Mouse (Mus musculus): ENCODE measurements around the gene Nkain4.
A peak's percentile ranks its signal among the peaks of the same experiment; 100 is the strongest.

Nkain4 gene

DNA sequence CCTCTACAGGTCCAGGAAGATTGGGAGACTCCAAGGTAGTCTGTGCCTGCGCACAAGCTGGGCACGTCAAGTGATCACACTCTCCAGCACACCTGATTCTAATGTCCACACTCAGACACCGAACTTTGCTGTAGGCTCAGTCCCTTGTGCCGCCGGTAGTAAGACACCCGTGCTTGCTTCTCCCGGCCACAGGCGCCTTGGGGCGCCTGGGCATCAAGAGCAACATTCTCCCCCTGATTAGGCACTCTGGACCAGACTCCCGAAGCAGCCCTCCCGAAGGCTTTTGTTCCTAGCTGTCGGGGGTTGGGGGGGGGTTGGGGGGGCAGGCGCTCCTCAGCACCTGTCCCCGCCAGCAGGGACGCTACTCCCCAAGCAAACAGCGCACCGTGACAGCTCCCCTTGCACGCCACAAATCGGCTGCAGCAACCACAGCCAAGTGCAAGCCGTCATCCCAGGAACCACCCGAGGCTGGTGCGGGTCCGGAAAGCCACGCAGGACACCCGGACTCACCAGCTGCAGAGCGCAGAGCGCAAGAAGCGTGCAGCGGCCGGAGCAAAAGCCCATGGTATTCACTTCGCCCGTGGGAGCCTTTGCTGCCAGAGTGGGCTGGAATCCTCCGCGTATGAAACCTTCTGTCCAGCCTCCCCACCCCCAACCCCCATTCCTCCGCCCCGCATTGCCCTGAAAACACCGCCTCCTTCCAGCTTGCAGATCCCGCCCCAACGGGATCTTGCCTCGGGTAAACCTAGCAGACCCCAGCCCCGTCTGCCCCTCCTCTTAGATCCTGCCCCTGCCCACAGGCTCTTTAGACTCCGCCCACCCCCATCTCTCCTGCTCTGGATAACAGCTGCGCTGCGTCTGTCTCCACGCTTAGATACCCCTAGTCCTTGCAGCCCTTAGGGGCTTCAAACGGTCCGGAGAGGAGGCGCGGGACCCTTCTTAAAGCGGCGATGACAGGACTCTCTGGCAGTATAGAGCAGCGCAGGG, at the start of gene Nkain4:
Gene Nkain4 (minus strand): TSS at position 639 of the 987 bp plus-strand sequence.
- no peak for DNase-seq (ENCODE audit: extremely low read depth, low read depth)

DNA sequence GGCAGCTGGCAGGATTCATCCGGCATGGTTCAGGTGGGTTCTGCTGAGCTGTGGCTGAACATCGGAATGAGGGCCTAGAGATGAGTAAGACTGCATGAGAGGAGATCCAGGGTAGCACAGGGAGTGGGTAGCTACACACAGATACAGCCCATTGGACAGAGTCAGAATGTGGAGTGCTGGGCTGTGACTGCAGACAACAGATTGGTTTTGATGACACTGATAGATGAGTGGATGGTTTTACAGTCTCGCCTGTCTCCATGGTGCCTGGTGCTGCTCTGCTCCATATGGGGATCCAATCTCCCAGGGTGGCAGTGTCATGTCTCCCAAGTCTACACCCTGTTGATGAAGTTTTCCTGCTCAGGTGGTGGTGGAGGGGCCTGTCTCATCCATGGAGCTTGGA, 42.4 kb upstream of the Nkain4 start:
- no peak for DNase-seq (ENCODE audit: extremely low read depth, low read depth)

DNA sequence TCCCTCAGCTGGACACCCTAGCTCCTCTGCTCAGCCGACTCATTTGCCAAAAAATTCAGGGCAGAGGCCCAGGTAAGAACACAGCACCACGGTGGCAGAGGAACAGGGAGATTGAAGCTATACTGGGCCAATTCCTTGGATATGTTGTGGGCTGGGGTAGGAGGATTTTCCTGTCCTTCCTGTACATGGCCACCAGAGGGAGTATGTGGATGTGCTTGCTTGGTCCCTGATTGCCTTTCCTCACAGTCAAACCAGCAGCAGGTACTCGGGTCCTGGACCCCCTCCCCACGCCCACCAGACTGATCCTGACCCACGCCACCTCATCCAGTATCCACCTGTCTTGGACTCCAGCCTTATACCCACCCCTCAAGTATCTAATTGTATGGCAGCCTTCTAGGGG, 41.9 kb upstream of the Nkain4 start:
- no peak for DNase-seq (ENCODE audit: extremely low read depth, low read depth)

DNA sequence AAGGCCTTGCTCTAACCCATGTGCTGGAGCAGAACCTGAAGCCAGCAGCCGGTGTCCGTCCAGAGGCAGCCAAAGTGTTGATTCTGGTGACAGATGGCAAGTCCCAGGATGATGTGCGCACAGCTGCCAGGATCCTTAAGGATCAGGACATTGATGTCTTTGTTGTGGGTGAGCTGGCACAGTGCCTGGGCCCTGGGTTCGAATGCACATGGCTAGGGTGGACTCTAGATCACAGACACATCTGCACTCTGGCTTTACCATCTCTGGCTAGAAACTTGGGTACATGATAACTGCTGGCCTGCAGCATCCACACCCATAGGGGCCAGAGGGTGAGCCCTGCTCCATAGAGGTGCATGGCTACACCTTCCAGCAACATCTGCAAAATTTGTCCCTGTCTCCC, 41.0 kb upstream of the Nkain4 start:
- no peak for DNase-seq (ENCODE audit: extremely low read depth, low read depth)

DNA sequence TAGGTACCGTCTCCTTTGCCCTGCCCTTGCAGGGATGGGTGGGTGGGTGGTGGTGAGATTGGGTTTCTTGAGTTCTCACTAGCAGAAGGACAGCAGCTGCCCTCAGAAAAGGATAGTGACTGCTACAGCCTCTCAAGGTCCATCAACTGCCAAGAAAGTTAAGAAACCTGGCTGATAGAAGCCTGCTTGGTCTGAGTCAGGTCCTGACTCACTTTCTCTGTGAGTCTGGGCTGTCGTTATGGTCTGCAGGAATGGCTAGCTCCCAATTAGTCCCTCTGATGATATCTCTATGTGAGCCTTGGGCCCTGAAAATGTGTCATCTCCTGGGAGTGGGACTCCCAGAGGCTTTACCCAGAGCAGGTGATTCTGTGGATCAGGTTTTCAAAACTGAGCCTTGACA, 39.9 kb upstream of the Nkain4 start:
- no peak for DNase-seq (ENCODE audit: extremely low read depth, low read depth)

DNA sequence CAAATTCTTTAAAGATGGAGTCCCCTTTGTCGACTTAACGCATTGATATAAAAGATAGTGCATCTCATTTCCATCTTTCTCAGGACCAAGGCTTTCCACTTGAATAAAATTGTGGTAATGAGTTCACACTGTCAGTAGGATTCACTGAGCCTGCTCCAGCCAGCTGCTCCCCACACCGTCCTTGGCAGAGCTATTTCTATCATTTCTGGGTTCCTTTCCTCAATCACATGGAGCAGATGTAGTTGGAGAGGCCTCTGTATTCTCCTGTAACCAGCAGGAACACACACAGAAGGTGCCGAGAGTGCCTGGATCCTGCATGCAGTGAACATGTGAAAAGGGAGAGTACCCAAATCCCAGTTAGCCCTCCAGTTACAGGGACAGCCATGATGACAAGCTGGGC, 35.8 kb upstream of the Nkain4 start:
- DNase-seq (ENCODE audit: extremely low read depth, low read depth), result no peak

DNA sequence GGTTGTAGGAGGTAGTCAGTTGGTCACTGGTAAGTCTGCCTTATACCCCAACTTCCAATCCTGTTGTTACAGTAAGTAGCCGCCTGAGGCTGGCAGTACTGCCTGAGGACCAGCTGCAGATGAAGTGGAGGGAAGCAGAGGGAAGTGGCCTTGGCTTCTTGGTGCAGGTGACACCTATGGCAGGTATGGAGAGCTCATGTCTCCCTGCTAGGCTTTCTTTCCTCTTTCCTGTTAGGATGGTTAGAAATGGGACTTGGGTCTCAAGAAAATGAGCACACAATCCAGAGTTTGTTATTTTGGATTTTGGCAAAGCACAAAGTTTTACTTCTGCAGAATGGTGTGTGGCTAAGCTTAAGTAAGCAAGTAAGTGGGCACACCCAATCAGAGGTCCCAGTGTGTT, 34.4 kb upstream of the Nkain4 start:
- no peak for DNase-seq (ENCODE audit: extremely low read depth, low read depth)

DNA sequence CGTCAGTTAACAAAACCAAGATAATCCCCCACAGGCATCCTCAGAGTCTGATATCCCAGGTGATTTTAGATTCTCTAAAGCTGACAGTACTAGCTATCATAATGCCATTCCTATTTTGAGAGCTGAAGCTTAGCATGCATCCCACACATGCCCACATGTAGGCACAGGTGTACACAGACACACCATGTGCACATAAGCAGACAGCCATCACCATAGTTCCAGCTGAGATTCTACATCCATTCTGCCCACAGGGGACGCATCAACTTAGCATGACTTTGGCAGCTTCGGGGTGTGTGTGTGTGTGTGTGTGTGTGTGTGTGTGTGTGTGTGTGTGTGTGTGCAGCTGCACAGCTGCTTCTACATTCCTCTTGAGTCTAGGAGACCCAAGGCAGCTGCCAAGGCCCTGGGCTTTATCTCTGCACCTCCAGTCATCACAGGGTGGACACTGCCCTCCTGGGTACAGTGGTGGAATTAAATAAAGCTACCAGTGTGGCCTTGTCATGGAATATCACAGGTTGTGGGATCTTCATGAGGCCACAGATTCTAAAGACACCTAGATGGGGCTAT, 33.9 kb upstream of the Nkain4 start:
- DNase-seq (ENCODE audit: extremely low read depth, low read depth), result no peak

DNA sequence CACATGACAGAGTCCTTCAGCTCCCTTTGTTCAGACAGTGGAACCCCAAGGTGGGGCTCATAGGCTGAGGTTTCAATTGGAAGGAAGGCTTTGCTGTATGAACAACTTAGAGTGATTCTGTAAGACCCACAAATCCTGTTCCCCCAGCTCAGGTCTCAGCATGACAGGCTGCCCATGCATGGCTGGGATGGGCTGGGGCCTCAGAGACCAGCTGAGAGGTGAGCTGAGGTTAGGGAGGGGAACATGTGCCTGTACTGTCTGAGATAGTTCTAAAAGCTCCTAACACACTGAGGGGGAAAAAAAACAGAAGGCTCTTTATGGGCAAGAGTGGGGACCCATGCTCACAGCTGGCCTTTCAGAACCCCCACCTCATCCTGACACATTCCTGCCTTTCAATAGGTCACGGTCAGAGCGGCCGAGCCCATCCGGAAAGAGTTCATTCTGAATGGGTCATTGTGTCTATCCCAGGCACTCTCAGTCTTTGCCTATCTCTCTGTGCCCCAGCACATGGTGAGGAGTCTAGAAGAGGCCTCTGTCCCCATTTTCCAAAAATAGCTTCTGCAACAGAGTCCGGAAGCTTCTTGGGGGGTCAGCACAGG, 33.0 kb upstream of the Nkain4 start:
- DNase-seq (ENCODE audit: extremely low read depth, low read depth), result no peak

DNA sequence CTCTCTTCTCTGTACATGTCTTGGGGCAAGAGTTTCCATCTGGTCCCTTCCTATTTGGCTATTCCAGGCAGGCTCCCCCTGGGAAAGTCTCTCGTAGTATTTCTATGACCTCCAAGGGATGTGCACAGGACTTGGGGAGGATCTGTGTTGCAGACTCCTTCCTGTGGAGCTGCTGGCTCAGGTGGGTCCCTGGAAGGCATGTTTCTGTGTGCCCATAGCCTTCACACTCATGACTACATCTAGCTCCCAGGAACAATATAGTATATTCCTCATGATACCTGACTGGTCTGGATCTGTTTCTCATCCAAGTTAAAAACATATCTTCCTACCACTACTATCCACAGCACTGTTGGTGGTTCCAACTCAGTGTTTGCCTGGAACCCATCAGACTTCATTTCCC, 32.5 kb upstream of the Nkain4 start:
- DNase-seq (ENCODE audit: extremely low read depth, low read depth), result no peak

DNA sequence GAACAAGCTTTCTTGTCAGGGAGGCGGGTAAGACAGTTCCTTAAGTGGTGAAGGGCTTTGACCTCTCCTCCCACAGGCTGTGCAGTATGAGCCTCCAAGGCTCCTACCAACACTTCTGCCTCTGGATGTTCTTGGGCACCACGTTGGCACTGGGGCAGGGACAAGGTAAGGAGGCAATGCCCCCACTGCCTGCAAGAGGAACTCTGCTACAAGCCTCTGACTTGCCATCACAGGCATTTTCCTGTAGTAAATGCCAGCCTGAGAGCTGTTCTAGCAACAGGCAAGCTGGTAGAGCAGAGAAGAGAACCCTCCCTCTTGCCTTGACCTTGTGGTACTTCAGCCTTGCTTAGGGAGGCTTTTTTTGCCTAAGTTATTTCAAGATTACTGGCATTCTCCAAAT, 31.9 kb upstream of the Nkain4 start, which contains the start of gene Col20a1:
Gene Col20a1 (plus strand): TSS at position 87 of the 400 bp plus-strand sequence.
- no peak for DNase-seq (ENCODE audit: extremely low read depth, low read depth)

DNA sequence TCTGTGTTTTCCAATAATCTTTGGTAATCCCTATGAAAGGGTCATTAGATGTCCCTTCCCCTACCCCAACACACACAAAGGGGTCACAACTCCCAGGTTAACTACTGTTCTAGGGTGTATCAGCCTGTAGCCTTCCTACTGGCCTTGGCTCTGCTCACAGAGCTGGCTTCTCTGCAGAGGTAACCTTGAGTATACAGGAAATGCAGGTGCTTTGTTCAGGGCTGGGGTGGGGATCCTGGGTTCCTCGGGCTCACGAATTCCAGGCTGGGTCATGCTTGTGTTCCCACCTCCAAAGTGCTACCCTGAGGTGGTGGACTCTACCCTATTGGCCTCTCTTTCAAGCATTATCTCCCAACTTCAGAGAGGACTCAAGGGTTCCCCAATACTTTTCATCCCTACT, 31.1 kb upstream of the Nkain4 start:
- DNase-seq (ENCODE audit: extremely low read depth, low read depth), result no peak

DNA sequence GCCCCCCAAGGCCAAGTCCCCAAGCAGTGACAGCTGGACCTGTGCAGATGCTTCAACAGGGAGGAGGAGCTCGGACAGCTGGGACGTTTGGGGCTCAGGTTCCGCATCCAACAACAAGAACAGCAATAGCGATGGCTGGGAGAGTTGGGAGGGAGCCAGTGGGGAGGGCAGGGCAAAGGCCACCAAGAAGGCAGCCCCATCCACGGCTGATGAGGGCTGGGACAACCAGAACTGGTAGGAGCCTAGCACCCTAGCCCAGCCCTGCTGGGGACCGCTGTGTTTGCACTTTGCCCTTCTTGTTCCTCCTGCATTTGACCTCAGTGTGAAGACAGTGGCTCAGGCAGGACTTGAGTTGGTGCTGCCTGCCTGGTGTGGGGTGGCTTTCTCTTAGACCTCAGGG, 26.6 kb upstream of the Nkain4 start:
- DNase-seq (ENCODE audit: extremely low read depth, low read depth), result no peak

DNA sequence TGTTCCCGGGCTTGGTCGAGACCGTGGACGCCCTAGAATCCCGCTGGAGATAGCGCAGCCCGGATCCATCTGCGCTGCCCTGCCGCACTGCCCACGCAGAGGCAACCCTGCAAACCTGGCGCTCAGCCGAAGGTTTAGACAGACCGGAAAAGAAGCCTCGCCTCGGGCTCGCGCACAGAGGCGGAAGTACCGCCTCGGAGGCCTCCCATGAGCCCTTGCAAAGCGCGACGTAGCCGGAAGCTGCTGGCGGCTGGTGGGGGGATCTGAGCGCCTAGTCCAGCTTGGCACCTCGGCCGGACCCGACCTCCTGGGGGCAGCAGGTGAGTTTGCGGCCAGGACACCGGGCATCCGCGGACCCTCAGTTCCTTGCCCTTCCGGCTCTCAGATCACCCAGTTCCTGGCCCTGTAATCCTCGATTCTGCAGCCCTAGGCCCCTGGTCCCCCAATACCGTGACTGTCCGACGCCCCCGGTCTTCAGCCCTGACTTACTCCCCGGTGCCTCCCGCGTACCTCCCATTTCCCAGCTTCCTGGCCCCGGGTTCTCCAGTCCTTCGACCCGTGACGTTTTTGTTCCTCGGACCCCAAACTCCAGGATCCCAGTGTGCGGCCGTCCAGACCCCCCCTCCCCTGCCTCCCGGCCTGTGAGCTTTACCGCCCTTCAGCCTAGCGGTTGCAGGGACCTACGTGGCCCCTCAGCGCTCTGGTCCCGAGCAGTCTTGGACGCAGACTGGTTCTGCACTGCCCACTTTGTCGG, 12.7 kb upstream of the Nkain4 start, which contains the start of gene Arfgap1:
Gene Arfgap1 (plus strand): TSS at position 216 of the 754 bp plus-strand sequence.
- peak; percentile 69 for DNase-seq (ENCODE audit: extremely low read depth, low read depth)

DNA sequence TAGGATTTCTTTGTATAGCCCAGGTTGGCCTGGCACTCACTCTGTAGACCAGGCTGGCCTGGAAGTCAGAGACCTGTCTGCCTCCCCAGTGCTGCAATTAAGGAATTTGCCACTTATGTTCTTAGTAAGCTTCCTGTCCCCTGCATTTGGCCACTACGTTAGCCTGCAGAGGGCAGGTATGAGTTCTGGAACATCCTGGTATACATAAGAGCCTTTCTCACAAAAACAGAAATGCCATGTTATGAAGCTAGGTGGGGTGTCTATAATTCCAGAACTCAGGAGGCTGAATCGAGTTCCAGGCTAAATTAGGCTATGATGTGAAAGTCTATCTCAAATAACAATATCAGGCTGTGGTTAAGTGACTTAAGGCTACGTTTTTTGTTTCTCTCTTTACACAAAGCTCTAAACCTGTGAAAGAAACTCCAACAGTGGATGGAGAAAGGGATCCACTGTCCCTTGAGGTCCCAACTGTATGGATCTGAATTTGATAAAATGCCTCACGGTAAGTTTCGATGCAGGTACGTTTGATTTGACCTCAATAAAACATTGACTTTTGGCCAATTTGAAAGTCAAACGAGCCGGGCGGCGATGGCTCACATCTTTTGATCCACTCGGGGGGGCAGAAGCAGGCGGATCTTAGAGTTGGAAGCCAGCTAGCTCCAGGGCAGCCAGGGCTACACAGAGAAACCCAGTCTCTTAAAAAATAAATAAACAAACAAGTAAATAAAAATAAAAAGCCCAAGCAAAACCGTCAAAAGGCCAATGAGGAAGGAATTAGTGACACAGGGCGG, 11.8 kb upstream of the Nkain4 start:
- DNase-seq (ENCODE audit: extremely low read depth, low read depth), result no peak

DNA sequence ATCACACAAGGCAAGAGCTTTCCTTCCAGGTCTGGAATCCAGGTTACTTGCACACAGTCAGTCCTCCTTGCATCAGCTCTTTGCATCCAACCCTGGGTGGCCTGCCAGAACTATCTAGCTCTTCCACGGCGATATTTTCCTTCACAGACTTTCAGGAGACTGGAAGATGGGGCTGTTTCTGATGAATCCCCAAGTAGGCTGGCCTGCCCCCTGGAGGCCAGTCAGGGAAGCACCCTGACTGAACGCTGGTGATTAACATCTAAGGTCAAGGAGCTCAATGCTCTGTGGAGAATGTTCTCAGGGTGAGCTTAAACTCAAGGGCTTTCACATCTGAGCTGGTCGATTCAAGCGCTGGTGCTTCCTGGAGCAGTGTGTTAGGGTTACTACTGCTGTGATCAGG, 9.5 kb upstream of the Nkain4 start:
- peak; percentile 41 for DNase-seq (ENCODE audit: extremely low read depth, low read depth)

DNA sequence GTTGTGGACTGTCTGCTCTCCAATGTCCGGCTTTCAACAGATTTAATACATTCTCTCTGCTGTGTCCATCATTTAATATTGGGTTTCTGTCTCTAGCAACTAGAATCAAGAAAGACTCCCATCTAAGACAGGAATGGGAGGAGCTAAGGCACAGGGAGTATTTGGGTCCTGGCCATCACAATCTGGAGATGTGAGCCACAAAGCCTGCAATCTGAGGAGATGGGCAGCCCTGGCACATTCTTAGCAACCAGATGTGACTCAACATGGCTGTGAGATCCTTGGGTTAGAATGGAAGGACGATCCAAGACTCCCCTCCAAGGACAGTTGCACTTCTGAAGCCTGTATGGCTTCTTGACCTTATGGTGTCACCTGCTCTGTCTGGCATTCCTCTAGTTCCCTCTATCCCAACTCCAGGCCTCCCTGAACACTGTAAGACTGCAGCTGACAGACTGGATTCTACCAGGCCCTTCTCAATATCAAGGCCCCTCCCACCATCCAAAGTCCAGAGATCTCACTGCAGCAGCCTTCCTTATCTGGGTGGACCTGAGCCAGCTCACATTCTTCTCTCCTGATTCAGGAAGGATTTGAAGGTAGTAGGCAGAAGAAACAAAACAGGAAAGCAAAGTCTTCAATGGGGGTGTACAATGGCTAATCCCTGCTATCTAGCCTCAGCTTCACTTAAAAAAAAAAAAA, 8.3 kb upstream of the Nkain4 start:
- DNase-seq (ENCODE audit: extremely low read depth, low read depth), result no peak

DNA sequence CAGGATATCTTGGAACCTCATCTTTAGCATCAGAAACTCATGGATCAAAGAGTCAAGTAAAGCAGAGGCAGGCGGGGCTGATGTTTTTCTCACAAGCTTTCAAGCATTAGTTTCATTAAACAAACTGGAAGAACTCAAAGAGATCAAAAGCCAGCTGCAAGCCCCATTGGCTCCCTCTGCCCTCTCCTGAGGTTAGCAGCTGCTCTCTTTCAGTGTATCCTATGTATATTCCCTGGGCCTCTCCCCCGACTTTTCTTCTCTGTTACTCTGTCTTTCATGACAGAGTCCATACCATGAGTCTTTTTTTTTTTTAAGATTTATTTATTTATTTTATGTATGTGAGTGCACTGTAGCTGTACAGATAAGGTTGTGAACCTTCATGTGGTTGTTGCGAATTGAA, 5.7 kb upstream of the Nkain4 start:
- DNase-seq (ENCODE audit: extremely low read depth, low read depth), result no peak

DNA sequence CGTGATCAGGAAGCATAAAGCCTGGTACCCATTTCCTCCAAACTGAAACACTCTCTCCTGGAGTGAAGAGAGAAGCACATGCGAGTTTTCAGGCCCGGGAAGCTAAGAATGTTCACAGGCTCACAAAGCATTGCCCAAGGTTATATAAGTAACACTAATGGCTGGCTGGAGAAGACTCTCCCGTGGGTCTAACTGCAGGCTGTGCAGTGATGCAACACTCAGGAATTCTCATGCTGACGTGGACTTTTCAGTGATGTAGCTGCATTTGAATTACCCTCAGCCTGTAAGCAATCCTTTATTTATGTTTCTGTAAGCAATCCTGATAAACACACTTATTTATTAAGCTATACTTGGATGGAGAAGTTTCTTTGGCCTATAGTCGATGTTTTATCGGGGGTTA, 5.1 kb upstream of the Nkain4 start:
- no peak for DNase-seq (ENCODE audit: extremely low read depth, low read depth)

DNA sequence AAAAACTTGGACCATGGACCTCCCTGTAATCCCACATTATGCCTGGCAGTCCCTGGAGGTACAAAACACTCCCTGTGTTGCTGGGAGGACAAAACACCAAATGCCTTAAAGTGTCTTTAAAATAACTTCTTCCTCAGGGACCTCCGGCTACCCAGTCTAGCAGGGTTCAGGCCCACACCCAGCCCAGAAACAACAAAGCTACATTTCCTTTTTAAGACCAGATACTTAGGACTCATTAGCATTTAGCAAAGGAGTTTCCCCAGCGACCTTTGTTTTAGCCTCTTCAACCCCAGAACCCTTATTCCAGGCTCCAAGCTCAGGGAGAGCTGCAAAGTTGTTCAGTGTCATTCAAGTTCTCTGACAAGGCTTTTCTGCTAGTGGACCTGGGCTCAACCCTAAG, 861 bp downstream of the Nkain4 start:
- no peak for DNase-seq (ENCODE audit: extremely low read depth, low read depth)

All from MEL-GATA-1-ER (cell line).